31 mouse cellular contexts compared by ENCODE assay signal in the genomic region with DNA sequence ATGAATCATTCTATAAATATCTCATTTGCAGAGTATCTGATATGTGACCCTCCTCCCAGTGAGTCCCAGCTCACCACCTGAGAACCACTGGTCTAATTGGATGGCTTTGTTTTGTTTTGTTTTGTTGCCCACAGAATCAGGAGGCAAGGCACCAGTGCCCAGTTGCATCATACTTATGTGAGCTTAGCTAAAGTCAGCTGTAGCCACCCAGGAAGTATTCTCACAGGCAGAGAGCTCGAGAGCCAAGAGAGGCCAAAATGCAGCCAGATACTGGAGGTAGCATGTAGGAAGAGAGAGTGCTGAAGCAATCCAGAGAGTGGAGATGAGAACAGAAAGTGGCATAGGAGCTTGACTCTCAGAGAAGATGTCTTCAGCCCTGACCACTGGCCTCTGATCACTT. TPM values are rescaled to one million over a fixed set of nuclear protein-coding genes. Genes with fewer than 3 reads are reported as not detected.
DNase-seq lines count a peak whose midpoint lies in the region; ATAC-seq lines count a peak whose summit lies in the region.
"Had no signal": no experiment of that assay in that cellular context is flagged by ENCODE, and none has a peak within 500 bp of the region (broad histone marks: within the 10 kb centered on the region; RNA-seq: fewer than 3 reads in every experiment).

No protein-coding gene starts in this region.

- H3K9ac ChIP-seq in intestine, embryonic 16.5 days (ENCODE audit: low read depth, low read length) = no peak overlapping the region
- H3K9ac ChIP-seq: embryonic facial prominence, embryonic 12.5 days; embryonic facial prominence, embryonic 15.5 days; forebrain, postnatal 0 days; heart, embryonic 13.5 days; hindbrain, embryonic 12.5 days; hindbrain, embryonic 15.5 days; intestine, embryonic 15.5 days had no signal

- no peaks in the 10 kb centered on the region for H3K9me3 ChIP-seq in intestine, embryonic 16.5 days (ENCODE audit: control insufficient read depth, low read length)
- H3K9me3 ChIP-seq: embryonic facial prominence, embryonic 12.5 days; embryonic facial prominence, embryonic 15.5 days; heart, embryonic 10.5 days; heart, embryonic 13.5 days; hindbrain, embryonic 12.5 days; hindbrain, embryonic 15.5 days; intestine, embryonic 15.5 days had no signal

- no peaks in the 10 kb centered on the region for H3K27me3 ChIP-seq in intestine, embryonic 16.5 days (replicated peaks; ENCODE audit: control insufficient read depth, insufficient read depth, low read length)
- H3K27me3 ChIP-seq: embryonic facial prominence, embryonic 12.5 days; embryonic facial prominence, embryonic 15.5 days; heart, embryonic 13.5 days; hindbrain, embryonic 12.5 days; hindbrain, embryonic 15.5 days; intestine, embryonic 15.5 days; Patski had no signal

- no peaks in the 10 kb centered on the region for H3K4me1 ChIP-seq in intestine, embryonic 16.5 days (ENCODE audit: control insufficient read depth, insufficient read depth, low read length)
- H3K4me1 ChIP-seq: embryonic facial prominence, embryonic 12.5 days; embryonic facial prominence, embryonic 15.5 days; heart, embryonic 10.5 days; heart, embryonic 13.5 days; hindbrain, embryonic 15.5 days; intestine, embryonic 15.5 days had no signal

- WGBS in intestine, embryonic 16.5 days = 79% methylated on average over 1 of the region's 1 CpGs

- H3K27ac ChIP-seq in intestine, embryonic 16.5 days (ENCODE audit: low read length) = no peak overlapping the region
- H3K27ac ChIP-seq: embryonic facial prominence, embryonic 12.5 days; embryonic facial prominence, embryonic 15.5 days; heart, embryonic 10.5 days; heart, embryonic 13.5 days; hindbrain, embryonic 12.5 days; hindbrain, embryonic 15.5 days; intestine, embryonic 15.5 days had no signal

- intact Hi-C loops in heart, postnatal 10 days (cut with DNase I) = no loop called here

- DNase-seq in heart, adult 11 months = peak; percentile 82
- DNase-seq in heart, postnatal 10 days = no peak
- peak; percentile 51 for DNase-seq in 3T3-L1 (ENCODE audit: low read depth, low spot score)
- peak; percentile 8 for DNase-seq in NIH3T3 (ENCODE audit: low read depth)
- no peak for DNase-seq in kidney, postnatal 36 days
- DNase-seq: adrenal gland, adult 2 months; adrenal gland, postnatal 14 days; cerebellum, adult 11 months; cerebellum, adult 2 months; cerebellum, adult 9-11 months; cerebellum, postnatal 25 days; forebrain, postnatal 0 days; gastrocnemius, postnatal 10 days; gastrocnemius, postnatal 36 days; kidney, adult 18-20 months had no signal

- no peaks in the 10 kb centered on the region for H3K36me3 ChIP-seq in intestine, embryonic 16.5 days (ENCODE audit: control insufficient read depth, insufficient read depth, low read length)
- H3K36me3 ChIP-seq: embryonic facial prominence, embryonic 12.5 days; embryonic facial prominence, embryonic 15.5 days; heart, embryonic 10.5 days; heart, embryonic 13.5 days; hindbrain, embryonic 12.5 days; intestine, embryonic 15.5 days had no signal

- ATAC-seq in intestine, embryonic 16.5 days = no peak
- ATAC-seq: CD4-positive, CD25-positive, alpha-beta regulatory T cell, adult 4 months; forebrain, embryonic 14.5 days; forebrain, postnatal 0 days; intestine, embryonic 15.5 days; Patski had no signal

- H3K4me2 ChIP-seq in intestine, embryonic 16.5 days (ENCODE audit: low read depth, low read length) = no peak overlapping the region
- H3K4me2 ChIP-seq: embryonic facial prominence, embryonic 12.5 days; embryonic facial prominence, embryonic 15.5 days; heart, embryonic 13.5 days; hindbrain, embryonic 12.5 days; hindbrain, embryonic 15.5 days; intestine, embryonic 15.5 days had no signal

- no peak overlapping the region for H3K4me3 ChIP-seq in intestine, embryonic 16.5 days (ENCODE audit: low read length)
- H3K4me3 ChIP-seq: embryonic facial prominence, embryonic 12.5 days; embryonic facial prominence, embryonic 15.5 days; heart, embryonic 10.5 days; heart, embryonic 13.5 days; hindbrain, embryonic 12.5 days; hindbrain, embryonic 15.5 days; intestine, embryonic 15.5 days had no signal

RNA-seq across cellular contexts. Expression of gene Arhgap20, which starts 23.3 kb away (rescaled TPM):
- total RNA-seq in heart, postnatal 10 days (2021) = 1 to 10 TPM; 6.4 to 7.5 TPM
- polyA plus RNA-seq in intestine, embryonic 16.5 days (2015; fragmentation: Nextera tagmentation; extraction: Ambion mirVana) = 1.7 TPM in 2 replicates
- total RNA-seq: common myeloid progenitor, adult 5-6 weeks; granulocyte monocyte progenitor cell, adult 5-6 weeks; hematopoietic stem cell, adult 5-6 weeks; MEL had no signal
- polyA plus RNA-seq: C2C12 had no signal

Comparison
In these comparisons a context has a peak if more than half of its experiments do, and no peak if none do; other contexts are left out.
1. DNase-seq: peak in heart, adult 11 months (single experiment), 3T3-L1 (single experiment) and NIH3T3 (single experiment); none in heart, postnatal 10 days (0 of 2) and kidney, postnatal 36 days (0 of 2).